Mouse (Mus musculus) G1E (cell line): Measurements from ENCODE around the gene Epo. TPM values are rescaled to one million over a fixed set of nuclear protein-coding genes. Genes with fewer than 3 reads are reported as not detected.

ENCODE experiments used
- ATAC-seq: 2 replicates; pipeline ENCODE4 v1.8.0; 2016; ENCODE audit warnings: mild to moderate bottlenecking; ENCODE audit not compliant: insufficient number of reproducible peaks, poor library complexity, low FRiP score, severe bottlenecking; ENCODE audit errors: extremely low read depth
- DNase-seq: peaks from one replicate; pipeline ENCODE4 v3.0.0; 2012; ENCODE audit warnings: low spot score
- H3K27me3 ChIP-seq: 2 replicates; pipeline ENCODE4 v1.6.1; 2012; ENCODE audit warnings: mild to moderate bottlenecking, low read length, inconsistent platforms; ENCODE audit not compliant: insufficient read depth
- H3K36me3 ChIP-seq: replicated peaks from 2 replicates; pipeline ENCODE3; 2012; ENCODE audit warnings: mild to moderate bottlenecking, inconsistent platforms
- H3K4me1 ChIP-seq: 2 replicates; pipeline ENCODE4 v1.6.1; 2012; ENCODE audit warnings: low read depth, low read length, inconsistent platforms, mixed read lengths; ENCODE audit not compliant: insufficient read depth
- H3K4me3 ChIP-seq: 2 replicates; pipeline ENCODE4 v1.5.1; 2012; ENCODE audit warnings: low read depth, mild to moderate bottlenecking, inconsistent platforms, low read length, moderate library complexity, mixed read lengths
- H3K9me3 ChIP-seq: replicated peaks from 2 replicates; pipeline ENCODE4 v1.6.1; 2012; ENCODE audit warnings: inconsistent platforms
- CTCF ChIP-seq: IDR thresholded peaks from 2 replicates; pipeline ENCODE4 v1.5.1; 2012; ENCODE audit warnings: low read depth, low read length, inconsistent platforms, mixed read lengths
- GATA1 ChIP-seq: IDR thresholded peaks from 2 replicates; pipeline ENCODE4 v1.6.1; 2012; ENCODE audit warnings: borderline replicate concordance, low read length, inconsistent platforms, mixed read lengths
- GATA2 ChIP-seq: IDR thresholded peaks from 2 replicates; pipeline ENCODE4 v1.6.1; 2012; ENCODE audit warnings: low read depth, low read length, inconsistent platforms, borderline replicate concordance
- POLR2AphosphoS5 ChIP-seq: IDR thresholded peaks from 2 replicates; pipeline ENCODE4 v1.6.1; 2012; ENCODE audit warnings: low read depth, low read length, inconsistent platforms; ENCODE audit not compliant: insufficient replicate concordance
- TAL1 ChIP-seq: conservative IDR thresholded peaks from 2 replicates; pipeline ENCODE4 v1.6.1; 2012; ENCODE audit warnings: low read depth, low read length, inconsistent platforms, mixed read lengths
- polyA plus RNA-seq: library from polyadenylated mRNA; stranded (reverse); fragments of >175 nt; gene quantifications from 2 replicates; pipeline ENCODE4 v1.2.3, GENCODE M21; 2012
- total RNA-seq, 2 experiments: library from RNA; stranded (forward) in 1 of 2; stranded (reverse) in 1 of 2; fragments of 200-1000 nt in 1 of 2; fragments of >200 nt in 1 of 2; fragmentation: Nextera tagmentation in 1 of 2; gene quantifications; 2 replicates each; pipeline ENCODE4 v1.2.3; 2014 to 2017

The Epo gene
- total and polyA plus RNA-seq, 3 experiments: not detected

DNA sequence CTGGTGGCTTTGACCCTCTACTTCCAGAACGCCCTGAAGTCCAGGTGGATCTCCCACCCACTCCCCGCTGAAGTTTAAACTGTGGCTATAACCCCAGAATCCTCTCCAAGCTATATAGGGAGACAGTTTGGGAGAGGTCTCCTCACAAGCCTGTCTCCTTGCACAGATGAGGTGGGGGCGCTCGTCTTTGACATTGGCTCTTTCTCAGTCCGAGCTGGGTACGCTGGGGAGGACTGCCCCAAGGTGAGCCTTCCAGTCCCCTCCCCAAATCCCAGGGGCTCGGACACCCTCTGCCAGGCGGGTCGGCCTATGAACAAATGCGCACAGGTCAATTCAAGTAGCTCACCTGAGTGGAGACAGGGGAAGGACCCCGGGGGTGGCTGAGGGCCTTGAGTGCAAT is 20.9 kb upstream of the Epo start:
- Histone ChIP-seq H3K27me3 (peaks cover 57% of the 10 kb centered on the region), H3K9me3 (peaks cover 3% of the 10 kb centered on the region), H3K4me3 (no peak overlapping the region), H3K4me1 (peaks cover 9% of the 10 kb centered on the region), H3K36me3 (no peaks in the 10 kb centered on the region)
- ATAC-seq (no peak), DNase-seq (no peak)
- TF ChIP-seq CTCF: no peak
- no peak for TF ChIP-seq GATA1
- TF ChIP-seq GATA2: no peak
- no peak for TF ChIP-seq POLR2AphosphoS5
- no peak for TF ChIP-seq TAL1

DNA sequence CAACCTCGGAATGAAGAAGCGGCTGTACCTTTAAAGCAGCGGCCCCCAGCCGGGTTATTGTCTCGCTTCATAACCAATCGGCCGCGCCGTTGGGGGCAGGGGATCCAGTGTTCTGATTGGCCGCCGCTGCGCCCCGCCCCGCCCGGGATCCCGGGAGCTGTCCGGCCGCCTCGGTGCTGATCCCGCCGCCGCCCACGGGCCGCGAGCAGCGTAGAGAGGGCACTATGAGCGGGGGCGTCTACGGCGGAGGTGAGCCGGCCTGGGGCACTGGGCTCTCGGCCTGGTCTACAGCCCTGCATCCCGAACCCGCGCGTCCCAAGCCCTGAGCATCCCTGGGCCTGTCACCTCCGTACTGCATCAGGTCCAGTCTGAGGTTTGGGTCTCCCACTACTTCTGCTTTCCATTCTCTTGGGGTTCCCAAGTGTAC is 20.4 kb upstream of the Epo start, which contains the start of gene Actl6b:
Actl6b (plus strand) TSS at position 107 of the 427 bp plus-strand sequence.
- Histone ChIP-seq H3K9me3 (peaks cover 3% of the 10 kb centered on the region), H3K4me3 (peak within 1 kb of the TSS; percentile 48; the same call in 1 of the 2 replicates), H3K4me1 (peaks cover 9% of the 10 kb centered on the region), H3K27me3 (peaks cover 56% of the 10 kb centered on the region), H3K36me3 (no peaks in the 10 kb centered on the region)
- ATAC-seq (no peak), DNase-seq (peak; percentile 68)
- no peak for TF ChIP-seq CTCF
- no peak for TF ChIP-seq POLR2AphosphoS5
- TF ChIP-seq TAL1: no peak
- TF ChIP-seq GATA2: no peak
- no peak for TF ChIP-seq GATA1

DNA sequence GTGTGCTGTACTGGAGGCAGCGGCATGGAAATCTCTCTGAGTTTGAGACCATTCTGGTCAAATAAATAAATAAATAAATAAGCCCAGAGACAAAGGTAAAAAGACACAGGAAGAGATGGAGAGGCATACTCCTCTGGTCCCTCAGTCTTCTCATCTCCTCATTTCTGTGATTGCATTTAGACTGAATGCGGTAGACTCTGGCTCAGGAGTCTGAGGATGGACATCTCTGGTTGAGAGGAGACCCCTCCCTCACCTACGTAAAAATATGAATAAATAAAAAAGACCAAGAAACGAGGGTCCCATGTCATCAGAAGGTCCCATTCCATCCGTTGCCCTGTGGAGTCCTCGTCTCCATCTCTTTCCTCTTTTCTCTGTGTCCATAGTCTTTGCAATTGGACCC is 20.0 kb upstream of the Epo start:
- H3K36me3 ChIP-seq: no peaks in the 10 kb centered on the region
- no peak for TF ChIP-seq GATA1
- TF ChIP-seq POLR2AphosphoS5: no peak
- TF ChIP-seq TAL1: no peak
- TF ChIP-seq GATA2: no peak
- no peak overlapping the region; the same call in 1 of the 2 replicates for H3K4me3 ChIP-seq
- ATAC-seq (no peak), DNase-seq (no peak)
- peaks cover 3% of the 10 kb centered on the region for H3K9me3 ChIP-seq
- H3K27me3 ChIP-seq: peaks cover 53% of the 10 kb centered on the region
- peaks cover 9% of the 10 kb centered on the region for H3K4me1 ChIP-seq

DNA sequence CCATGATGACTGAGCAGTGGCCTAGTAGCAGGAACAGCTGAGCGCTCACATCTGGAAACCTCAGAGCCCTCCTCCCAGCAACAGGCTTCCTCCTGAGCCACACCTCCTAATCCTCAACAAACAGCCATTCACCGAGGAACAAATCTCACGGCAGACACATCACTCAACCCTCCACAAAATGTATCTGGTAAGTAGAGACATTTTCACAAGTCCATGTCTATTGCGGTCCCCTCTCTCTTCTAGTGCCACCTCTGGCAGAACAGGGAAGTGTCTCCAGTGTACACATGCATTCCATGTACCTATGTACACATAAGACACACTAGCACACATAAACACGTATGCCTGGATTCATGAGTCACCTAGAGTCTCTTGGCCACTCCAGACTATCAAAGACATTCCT is 18.1 kb upstream of the Epo start:
- peaks cover 51% of the 10 kb centered on the region for H3K27me3 ChIP-seq
- H3K9me3 ChIP-seq: peaks cover 3% of the 10 kb centered on the region
- ATAC-seq (no peak), DNase-seq (no peak)
- H3K4me1 ChIP-seq: peaks cover 9% of the 10 kb centered on the region
- TF ChIP-seq GATA2 (no peak), GATA1 (no peak), POLR2AphosphoS5 (no peak), TAL1 (no peak), CTCF (no peak)
- H3K36me3 ChIP-seq: no peaks in the 10 kb centered on the region
- no peak overlapping the region for H3K4me3 ChIP-seq

DNA sequence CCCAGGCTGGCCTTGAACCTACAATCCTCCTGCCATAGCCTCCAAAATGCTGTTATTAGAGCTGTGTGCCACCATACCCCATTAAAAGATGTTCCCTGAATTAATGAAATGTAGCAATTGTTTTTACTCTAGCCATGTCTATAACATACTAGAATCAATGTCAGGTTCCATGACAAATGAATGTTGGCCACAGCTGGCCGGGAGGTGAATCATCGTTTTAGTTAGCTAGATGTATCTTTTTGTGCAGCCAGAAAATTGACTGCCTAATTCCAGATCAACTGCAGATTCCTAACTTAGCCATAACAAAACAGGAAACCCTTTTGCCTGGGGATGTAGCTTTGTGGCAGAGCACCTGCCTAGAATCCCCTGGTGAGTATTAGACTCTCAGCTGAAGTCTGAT is 16.8 kb upstream of the Epo start:
- Histone ChIP-seq H3K36me3 (no peaks in the 10 kb centered on the region), H3K27me3 (peaks cover 50% of the 10 kb centered on the region), H3K9me3 (no peaks in the 10 kb centered on the region), H3K4me3 (no peak overlapping the region), H3K4me1 (peaks cover 9% of the 10 kb centered on the region)
- TF ChIP-seq GATA1 (no peak), TAL1 (no peak), GATA2 (no peak), POLR2AphosphoS5 (no peak), CTCF (no peak)
- ATAC-seq (no peak), DNase-seq (no peak)

DNA sequence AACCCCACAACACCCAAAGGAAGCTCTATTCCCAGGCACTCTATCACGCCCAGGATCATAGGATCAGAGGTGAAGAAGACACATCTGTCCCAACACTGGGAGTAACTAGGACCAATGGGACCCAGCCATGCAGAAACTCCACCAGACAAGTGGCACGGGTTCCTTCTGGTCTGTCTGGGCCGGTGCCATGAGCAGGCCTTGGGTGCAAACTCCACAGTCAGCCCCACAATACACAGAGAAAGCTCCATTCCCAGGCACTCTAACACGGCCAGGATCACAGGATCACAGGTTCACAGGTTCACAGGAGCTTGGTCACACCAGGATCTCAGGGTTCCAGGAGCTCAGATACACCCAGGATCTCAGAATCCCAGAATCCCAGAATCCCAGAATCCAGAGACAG is 12.6 kb upstream of the Epo start:
- no peaks in the 10 kb centered on the region for H3K36me3 ChIP-seq
- ATAC-seq: no peak
- DNase-seq: no peak
- no peak for TF ChIP-seq TAL1
- TF ChIP-seq GATA2: no peak
- TF ChIP-seq POLR2AphosphoS5: no peak
- no peak for TF ChIP-seq CTCF
- H3K4me3 ChIP-seq: no peak overlapping the region
- H3K4me1 ChIP-seq: 0 out of 2 replicates have a peak, but pooled peaks cover 2% of the 10 kb centered on the region
- H3K27me3 ChIP-seq: peaks cover 50% of the 10 kb centered on the region
- no peaks in the 10 kb centered on the region for H3K9me3 ChIP-seq
